Mouse (Mus musculus) embryonic facial prominence, embryonic 10.5 days (tissue): ENCODE results near the gene Zic5. TPM values are rescaled to one million over a fixed set of nuclear protein-coding genes. Genes with fewer than 3 reads are reported as not detected.
A peak's percentile ranks its signal among the peaks of the same experiment; 100 is the strongest.

Experiments
- DNase-seq: peaks from one replicate; pipeline ENCODE4 v3.0.0-alpha.2; 2017; ENCODE audit warnings: low spot score
- H3K27ac ChIP-seq: fragments of 300-500 bp; sonication (generic); replicated peaks from 2 replicates; pipeline ENCODE4 v1.5.1; 2016; ENCODE audit warnings: mild to moderate bottlenecking
- H3K27me3 ChIP-seq: fragments of 300-500 bp; sonication (generic); replicated peaks from 2 replicates; pipeline ENCODE4 v1.6.1; 2016; ENCODE audit warnings: low read depth, mild to moderate bottlenecking; ENCODE audit not compliant: poor library complexity, severe bottlenecking
- H3K36me3 ChIP-seq: fragments of 300-500 bp; sonication (generic); replicated peaks from 2 replicates; pipeline ENCODE4 v1.6.1; 2016; ENCODE audit warnings: mild to moderate bottlenecking, moderate library complexity
- H3K4me1 ChIP-seq: fragments of 300-500 bp; sonication (generic); 2 replicates; pipeline ENCODE4 v1.6.1; 2016
- H3K4me3 ChIP-seq: fragments of 300-500 bp; sonication (generic); 2 replicates; pipeline ENCODE4 v1.5.1; 2016; ENCODE audit warnings: mild to moderate bottlenecking, moderate library complexity
- H3K9me3 ChIP-seq: fragments of 300-500 bp; sonication (generic); 2 replicates; pipeline ENCODE4 v1.6.1; 2016; ENCODE audit warnings: mild to moderate bottlenecking
- whole genome bisulfite sequencing: fragments of 180-500 bp; shearing (Covaris S2); methylation state at CpG from one replicate; pipeline ENCODE4 v1.1.7; 2016; 5-methylcytosine and 5-hydroxymethylcytosine counted together
- polyA plus RNA-seq: library from polyadenylated mRNA; unstranded; fragments of >200 nt; fragmentation: Nextera tagmentation; extraction: Ambion mirVana; gene quantifications from 2 replicates; pipeline ENCODE4 v1.2.1, GENCODE M21; 2016

Gene Zic5
- polyA plus RNA-seq, 1 experiment from 2014 or later = 6.2 TPM

DNA sequence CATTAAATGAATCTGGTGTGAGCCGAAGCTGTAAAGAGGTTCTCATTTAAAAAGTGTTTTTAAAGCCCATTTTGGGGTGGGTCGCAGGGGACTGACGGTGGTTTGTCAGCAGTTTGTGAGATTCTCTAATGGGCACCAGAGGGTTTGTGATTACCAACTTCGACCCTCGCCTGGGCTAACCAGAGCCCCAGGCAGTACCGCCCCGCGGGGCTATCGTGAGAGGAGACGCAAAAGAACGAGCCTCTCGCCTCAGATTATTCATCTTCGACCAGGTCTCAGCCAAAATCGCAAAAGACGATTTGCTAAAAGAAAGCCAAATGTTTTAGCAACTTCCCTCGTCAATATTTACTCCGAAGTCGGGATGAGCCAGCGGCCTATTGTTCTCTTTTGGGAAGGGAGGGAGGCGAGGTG lies 11.8 kb upstream of the Zic5 start:
- peaks cover 99% of the 10 kb centered on the region for H3K27me3 ChIP-seq
- peaks cover 55% of the 10 kb centered on the region for H3K4me1 ChIP-seq
- no peaks in the 10 kb centered on the region for H3K9me3 ChIP-seq
- peak overlapping the region; percentile 82 for H3K27ac ChIP-seq
- 0% methylated on average over 20 of the region's 20 CpGs for WGBS
- DNase-seq = peak; percentile 60
- peaks cover 5% of the 10 kb centered on the region; the same call in 1 of the 2 replicates for H3K36me3 ChIP-seq
- H3K4me3 ChIP-seq = peak overlapping the region; percentile 66

DNA sequence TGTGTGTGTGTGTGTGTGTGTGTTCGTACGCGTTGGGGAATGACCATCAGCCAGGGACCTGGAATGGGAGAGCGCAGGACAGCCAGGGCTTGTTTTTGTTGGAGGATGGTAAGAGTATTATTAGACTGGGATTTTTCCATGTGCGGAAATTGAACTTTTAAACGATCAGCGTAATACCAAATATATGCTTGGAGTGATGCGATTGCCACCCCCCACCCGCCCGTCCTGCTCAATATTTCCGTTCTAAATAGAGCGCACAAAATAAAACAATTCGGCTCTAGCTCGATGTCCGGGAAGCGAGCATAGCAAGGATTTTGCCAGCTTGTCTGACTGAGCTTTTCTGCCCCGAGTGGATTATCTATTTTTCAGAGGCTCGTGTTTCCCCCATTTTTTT lies 11.3 kb upstream of the Zic5 start:
- Histone ChIP-seq H3K4me1 (peaks cover 51% of the 10 kb centered on the region), H3K4me3 (peak overlapping the region; percentile 66), H3K27ac (peak overlapping the region; percentile 82), H3K9me3 (no peaks in the 10 kb centered on the region), H3K36me3 (peaks cover 5% of the 10 kb centered on the region; the same call in 1 of the 2 replicates), H3K27me3 (peaks cover 99% of the 10 kb centered on the region)
- WGBS = under 1% methylated on average over 18 of the region's 18 CpGs
- no peak for DNase-seq

DNA sequence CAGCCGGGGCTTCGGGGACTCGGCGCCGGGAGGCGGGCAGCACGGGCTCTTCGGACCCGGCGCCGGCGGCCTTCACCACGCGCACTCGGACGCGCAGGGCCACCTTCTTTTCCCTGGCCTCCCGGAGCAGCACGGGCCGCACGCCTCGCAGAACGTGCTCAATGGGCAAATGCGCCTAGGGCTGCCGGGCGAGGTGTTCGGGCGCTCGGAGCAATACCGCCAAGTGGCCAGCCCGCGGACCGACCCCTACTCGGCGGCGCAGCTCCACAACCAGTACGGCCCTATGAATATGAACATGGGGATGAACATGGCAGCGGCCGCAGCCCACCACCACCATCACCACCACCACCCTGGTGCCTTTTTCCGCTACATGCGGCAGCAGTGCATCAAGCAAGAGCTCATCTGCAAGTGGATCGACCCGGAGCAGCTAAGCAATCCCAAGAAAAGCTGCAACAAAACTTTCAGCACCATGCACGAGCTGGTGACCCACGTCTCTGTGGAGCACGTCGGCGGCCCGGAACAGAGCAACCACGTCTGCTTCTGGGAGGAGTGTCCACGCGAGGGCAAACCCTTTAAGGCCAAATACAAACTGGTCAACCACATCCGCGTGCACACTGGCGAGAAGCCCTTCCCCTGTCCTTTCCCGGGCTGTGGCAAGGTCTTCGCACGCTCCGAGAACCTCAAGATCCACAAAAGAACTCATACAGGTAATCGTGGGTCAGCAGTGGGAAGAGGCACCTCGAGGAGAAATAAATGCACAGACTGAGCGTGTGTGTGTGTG lies 10.8 kb upstream of the Zic5 start:
- peak; percentile 77 for DNase-seq
- Histone ChIP-seq H3K27me3 (peaks cover 99% of the 10 kb centered on the region), H3K4me3 (peak overlapping the region; percentile 66), H3K4me1 (peaks cover 51% of the 10 kb centered on the region), H3K9me3 (no peaks in the 10 kb centered on the region), H3K27ac (peak overlapping the region; percentile 82), H3K36me3 (peaks cover 5% of the 10 kb centered on the region; the same call in 1 of the 2 replicates)
- WGBS = under 1% methylated on average over 62 of the region's 62 CpGs

DNA sequence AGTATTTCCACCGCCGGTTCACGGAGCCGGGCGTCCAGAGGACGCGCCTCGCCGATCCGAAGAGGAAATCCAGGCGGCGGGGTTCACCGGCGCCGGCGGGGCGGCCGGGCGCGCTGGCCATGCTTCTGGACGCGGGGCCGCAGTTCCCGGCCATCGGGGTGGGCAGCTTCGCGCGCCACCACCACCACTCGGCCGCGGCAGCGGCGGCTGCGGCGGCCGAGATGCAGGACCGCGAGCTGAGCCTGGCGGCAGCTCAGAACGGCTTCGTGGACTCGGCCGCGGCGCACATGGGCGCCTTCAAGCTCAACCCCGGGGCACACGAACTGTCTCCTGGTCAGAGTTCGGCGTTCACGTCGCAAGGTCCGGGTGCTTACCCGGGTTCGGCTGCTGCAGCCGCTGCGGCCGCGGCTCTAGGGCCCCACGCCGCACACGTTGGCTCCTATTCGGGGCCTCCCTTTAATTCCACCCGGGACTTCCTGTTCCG lies 10.1 kb upstream of the Zic5 start:
- H3K4me3 ChIP-seq = peak overlapping the region; percentile 66
- H3K9me3 ChIP-seq = no peaks in the 10 kb centered on the region
- H3K36me3 ChIP-seq = peaks cover 5% of the 10 kb centered on the region; the same call in 1 of the 2 replicates
- H3K27me3 ChIP-seq = peaks cover 99% of the 10 kb centered on the region
- peaks cover 51% of the 10 kb centered on the region for H3K4me1 ChIP-seq
- under 1% methylated on average over 65 of the region's 65 CpGs for WGBS
- peak overlapping the region; percentile 82 for H3K27ac ChIP-seq
- DNase-seq = peak; percentile 69

DNA sequence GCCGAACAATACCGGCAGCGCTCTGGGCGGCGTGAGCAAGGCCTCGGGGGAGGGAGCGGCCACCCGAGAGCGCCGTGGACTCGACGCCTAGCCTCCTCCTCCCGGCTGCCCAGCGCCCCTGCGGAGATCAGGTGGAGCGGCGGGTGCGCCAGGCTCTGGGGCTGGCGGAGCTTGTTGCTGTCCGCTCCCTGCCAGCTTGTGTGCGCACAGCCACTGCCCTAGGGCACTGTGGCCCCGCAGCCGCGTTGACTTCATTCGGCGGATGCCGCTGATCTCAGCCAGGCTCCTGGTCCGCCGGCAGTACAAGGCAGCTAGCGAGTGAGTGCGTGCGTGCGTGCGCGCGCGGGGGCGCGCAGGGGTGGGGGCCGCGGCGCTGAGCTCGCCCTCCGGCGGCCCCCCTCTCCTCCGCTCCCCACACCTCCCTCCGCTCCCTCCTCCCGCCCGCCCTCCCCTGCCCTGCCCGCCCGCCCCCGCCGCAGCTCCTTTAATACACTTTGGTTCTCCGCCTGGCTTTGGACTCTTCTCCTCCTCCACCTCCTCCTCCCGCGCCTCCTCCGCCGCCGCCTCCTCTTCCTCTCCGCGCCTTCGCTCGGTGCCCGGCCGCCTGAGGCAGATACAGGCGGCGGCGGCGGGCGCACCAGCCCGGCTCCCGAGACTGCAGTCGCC lies 9.5 kb upstream of the Zic5 start, which contains the start of gene Zic2:
TSS of gene Zic2 (plus strand) at position 545 of the 666 bp plus-strand sequence.
- H3K9me3 ChIP-seq = no peaks in the 10 kb centered on the region
- peaks cover 5% of the 10 kb centered on the region; the same call in 1 of the 2 replicates for H3K36me3 ChIP-seq
- peaks cover 99% of the 10 kb centered on the region for H3K27me3 ChIP-seq
- peak; percentile 83 for DNase-seq
- H3K4me1 ChIP-seq = peaks cover 51% of the 10 kb centered on the region
- peak within 1 kb of the TSS; percentile 66 for H3K4me3 ChIP-seq
- H3K27ac ChIP-seq = peak within 1 kb of the TSS; percentile 82
- WGBS = under 1% methylated on average over 66 of the region's 73 CpGs

DNA sequence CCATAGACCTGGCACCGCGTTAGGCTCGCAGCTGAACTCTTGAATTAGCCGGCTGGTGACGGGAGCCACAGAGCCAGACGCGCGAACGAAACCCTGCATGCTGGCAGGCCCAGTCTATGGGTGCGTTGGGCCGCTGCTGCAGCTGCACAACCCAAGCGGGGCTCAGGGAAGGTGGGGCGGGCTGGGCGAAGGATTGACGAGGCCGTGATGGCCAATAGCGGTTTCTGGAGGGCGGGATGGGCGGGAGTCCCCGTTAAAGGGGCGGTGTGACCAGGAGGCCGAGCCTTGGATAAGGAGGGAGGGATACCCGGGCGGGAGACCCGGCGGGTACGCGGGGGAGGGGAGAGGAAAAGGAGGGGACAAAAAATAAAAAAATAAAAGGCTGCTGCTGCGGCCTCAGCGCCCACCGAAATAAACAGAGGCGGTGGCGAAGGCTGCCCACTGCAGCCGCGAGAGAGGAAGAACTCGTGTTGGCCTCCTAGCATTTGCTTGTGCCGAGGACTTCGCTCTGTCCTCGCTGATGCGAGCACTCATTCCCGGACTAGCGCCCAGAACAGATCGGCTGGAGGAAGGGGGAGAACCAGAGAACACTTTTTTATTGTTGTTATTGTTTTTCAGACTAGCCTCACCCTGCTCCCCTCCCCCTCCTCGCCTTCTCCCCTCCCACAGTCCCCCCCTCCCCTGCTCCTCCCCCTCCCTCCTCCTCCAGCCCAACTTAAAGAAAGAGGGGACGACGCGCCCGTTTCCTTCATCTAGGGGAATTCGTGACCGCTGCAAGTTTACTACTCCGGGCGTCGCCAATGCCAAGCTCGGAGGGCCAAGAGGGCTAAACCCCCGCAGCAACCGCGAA lies 8.8 kb upstream of the Zic5 start:
- H3K27ac ChIP-seq = peak overlapping the region; percentile 82
- H3K4me3 ChIP-seq = peak overlapping the region; percentile 66
- WGBS = under 1% methylated on average over 57 of the region's 57 CpGs
- peak; percentile 90 for DNase-seq
- no peaks in the 10 kb centered on the region for H3K9me3 ChIP-seq
- H3K27me3 ChIP-seq = peaks cover 99% of the 10 kb centered on the region
- H3K4me1 ChIP-seq = peaks cover 54% of the 10 kb centered on the region
- H3K36me3 ChIP-seq = peaks cover 5% of the 10 kb centered on the region; the same call in 1 of the 2 replicates

DNA sequence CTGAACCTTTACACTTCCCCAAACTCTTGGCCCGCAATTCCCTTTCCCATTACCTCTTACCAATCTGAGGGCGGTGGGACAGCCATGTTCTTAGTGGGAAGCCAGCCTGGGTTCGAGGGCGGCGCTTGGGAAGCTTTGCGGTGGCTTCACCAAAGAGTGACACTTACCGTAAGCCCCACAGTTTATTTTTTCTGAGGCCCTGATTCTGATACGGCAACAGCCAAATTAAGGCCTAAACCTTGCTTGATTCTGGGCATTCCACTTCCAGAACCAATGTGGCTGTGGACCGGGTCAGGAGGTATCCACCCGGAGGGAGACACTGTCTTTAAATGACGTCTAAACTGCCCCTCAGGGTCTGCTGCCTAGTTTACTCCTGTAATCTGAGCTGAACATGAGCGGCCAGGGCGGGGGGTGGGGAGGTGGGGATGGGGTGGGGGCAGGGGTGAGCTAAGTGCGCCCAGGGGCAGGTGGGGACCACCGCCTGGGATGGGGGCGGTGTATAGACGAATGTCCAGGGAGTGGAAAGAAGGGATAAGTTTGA lies 7.8 kb upstream of the Zic5 start:
- peak; percentile 56 for DNase-seq
- Histone ChIP-seq H3K27ac (peak overlapping the region; percentile 35; the same call in 1 of the 2 replicates), H3K36me3 (no peaks in the 10 kb centered on the region), H3K9me3 (no peaks in the 10 kb centered on the region), H3K4me3 (peak overlapping the region; percentile 66), H3K27me3 (peaks cover 100% of the 10 kb centered on the region), H3K4me1 (peaks cover 56% of the 10 kb centered on the region)
- under 1% methylated on average over 17 of the region's 17 CpGs for WGBS

DNA sequence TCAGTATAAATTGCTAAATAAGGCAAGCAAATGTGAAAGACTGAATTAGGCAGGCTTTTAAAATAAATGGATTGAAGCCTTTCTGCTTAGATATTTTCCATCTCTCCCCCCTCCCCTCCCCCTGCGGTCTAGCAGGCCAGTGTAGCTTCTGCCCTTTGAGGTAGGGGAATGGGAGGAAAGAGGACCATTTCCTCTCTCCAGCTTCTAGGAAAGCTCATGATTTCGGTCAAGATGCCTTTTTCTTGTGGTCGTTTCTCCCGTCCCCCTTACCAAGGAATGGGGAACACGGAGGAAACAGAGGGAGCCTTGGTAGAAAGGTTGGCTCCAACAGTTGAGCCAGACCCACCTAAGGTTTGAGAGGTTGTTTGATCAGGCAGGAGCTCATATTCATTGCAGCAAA lies 7.2 kb upstream of the Zic5 start:
- Histone ChIP-seq H3K9me3 (no peaks in the 10 kb centered on the region), H3K36me3 (no peaks in the 10 kb centered on the region), H3K4me3 (peak overlapping the region; percentile 66), H3K27ac (no peak overlapping the region), H3K27me3 (peaks cover 100% of the 10 kb centered on the region), H3K4me1 (peaks cover 56% of the 10 kb centered on the region)
- 1% methylated on average over 5 of the region's 5 CpGs for WGBS
- DNase-seq = peak; percentile 31

DNA sequence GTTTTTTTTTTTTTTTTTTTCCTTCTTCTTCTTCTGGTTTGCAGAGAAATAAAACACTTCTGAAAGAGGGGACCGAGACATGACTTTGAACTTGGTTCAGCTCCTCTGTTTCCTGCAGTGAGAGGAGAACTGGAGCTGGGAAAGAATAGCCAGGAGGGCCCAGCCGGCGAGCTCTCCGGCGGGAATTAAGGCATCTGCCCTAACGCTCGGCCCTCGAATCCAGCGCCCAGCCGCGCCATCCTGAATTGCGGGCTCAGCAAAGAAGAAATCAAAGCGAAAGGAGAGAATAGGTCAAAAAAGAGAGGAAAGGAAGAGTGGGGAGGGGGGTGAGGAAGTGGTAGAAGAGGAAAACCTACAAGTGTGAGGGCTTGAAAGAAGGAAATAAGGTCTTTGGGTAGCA lies 6.7 kb upstream of the Zic5 start:
- Histone ChIP-seq H3K4me3 (peak overlapping the region; percentile 66; the same call in 1 of the 2 replicates), H3K4me1 (peaks cover 56% of the 10 kb centered on the region)

DNA sequence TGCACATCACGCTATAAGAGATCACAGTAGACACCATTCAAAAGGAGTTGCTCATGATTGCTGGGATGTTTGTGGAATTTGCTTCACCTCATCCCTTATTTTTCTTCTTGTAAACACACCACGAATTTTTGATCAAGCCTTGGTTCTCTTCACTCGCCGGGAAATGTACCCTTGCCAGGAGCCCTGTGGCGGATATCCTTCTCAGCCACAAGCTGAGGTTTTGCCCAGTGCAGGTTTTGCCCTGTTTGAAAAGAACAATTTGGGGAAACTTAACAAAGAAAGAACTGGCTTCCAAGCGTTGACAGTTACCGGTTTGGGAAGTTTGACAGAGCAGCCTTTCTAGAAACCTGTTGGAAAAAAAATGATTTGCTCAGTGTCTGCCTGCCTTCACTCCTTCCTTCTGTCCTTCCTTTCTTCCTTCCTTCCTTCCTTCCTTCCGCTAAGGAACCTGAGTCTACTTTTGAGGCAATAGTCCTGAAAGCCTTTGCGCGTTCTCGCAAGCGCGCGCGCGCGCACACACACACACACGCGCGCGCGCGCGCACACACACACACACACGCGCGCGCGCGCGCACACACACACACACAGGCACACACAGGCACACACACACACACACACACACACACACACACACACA lies 6.1 kb upstream of the Zic5 start:
- no peak overlapping the region; the same call in 1 of the 2 replicates for H3K4me3 ChIP-seq
- peak; percentile 40 for DNase-seq
- 10% methylated on average over 31 of the region's 31 CpGs for WGBS

More for the DNA sequence above, 6.7 kb upstream of the Zic5 start:
- Histone ChIP-seq H3K36me3 (no peaks in the 10 kb centered on the region), H3K27me3 (peaks cover 100% of the 10 kb centered on the region), H3K27ac (no peak overlapping the region), H3K9me3 (no peaks in the 10 kb centered on the region)
- DNase-seq = peak; percentile 59
- WGBS = under 1% methylated on average over 13 of the region's 13 CpGs

DNA sequence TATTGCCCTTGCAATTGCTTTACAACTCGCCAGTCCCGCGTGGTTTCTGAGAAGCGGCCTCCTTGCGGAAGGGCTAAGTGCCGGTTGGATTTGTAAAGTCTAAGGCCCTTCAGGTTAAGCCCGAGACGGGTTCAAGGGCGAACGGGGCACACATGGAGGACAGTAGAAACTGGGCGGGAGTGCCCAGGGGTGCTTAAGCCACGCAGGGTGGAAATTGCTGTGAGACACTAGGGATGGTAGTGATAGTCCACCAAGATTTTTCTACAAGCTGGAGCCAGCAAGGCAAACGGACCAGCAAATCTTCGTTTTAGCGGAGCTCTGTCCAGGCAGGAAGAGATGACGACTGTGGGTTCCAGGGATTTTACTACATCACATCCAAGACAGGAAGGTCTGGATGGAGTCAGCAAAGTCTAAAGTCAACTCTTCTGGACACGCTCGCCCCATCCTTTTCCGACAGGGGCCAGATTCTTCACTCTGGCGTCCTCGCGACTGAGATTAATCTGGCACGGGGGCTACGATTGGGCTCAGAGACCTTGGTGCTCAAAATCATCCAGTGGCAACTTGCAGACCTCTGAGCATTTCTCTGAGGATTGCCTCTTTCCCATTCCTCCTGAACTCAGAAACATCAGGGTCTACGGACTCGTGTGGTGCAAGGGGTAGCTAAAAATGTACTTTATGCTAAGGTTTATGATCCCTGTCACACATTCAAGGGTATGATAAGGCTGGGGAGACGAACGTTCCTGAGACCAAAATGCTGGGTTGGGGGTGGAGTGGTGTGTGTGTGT lies 3.7 kb upstream of the Zic5 start:
- Histone ChIP-seq H3K4me3 (peak overlapping the region; percentile 22), H3K9me3 (no peaks in the 10 kb centered on the region), H3K27ac (no peak overlapping the region), H3K36me3 (no peaks in the 10 kb centered on the region), H3K27me3 (peaks cover 100% of the 10 kb centered on the region), H3K4me1 (peaks cover 46% of the 10 kb centered on the region)
- WGBS = 2% methylated on average over 28 of the region's 28 CpGs
- peak; percentile 63 for DNase-seq

More for the DNA sequence above, 6.1 kb upstream of the Zic5 start:
- Histone ChIP-seq H3K4me1 (peaks cover 55% of the 10 kb centered on the region), H3K9me3 (no peaks in the 10 kb centered on the region), H3K27me3 (peaks cover 100% of the 10 kb centered on the region), H3K27ac (no peak overlapping the region), H3K36me3 (no peaks in the 10 kb centered on the region)
